Mouse (Mus musculus): ENCODE measurements around the gene Ttc7b.

Gene Ttc7b

DNA sequence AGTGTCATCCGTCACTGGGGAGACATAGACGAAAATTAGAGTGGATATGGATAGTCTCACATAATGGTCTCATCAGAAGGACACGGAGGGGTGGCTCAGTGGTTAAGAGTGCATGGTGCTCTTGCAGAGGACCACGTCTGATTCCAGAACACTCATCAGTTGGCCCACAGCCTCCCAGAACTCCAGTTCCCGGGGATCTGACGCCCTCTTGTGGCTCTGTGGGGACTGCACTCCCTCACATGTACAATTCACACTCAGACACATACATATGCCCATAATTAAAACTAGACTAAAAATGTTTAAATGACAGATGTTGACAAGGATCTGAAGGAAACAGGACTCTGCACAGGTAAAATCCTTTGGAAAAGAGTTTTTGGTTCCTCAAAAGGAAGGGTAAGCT lies 34.4 kb downstream of the Ttc7b start:
- no peak for DNase-seq

- no peak for DNase-seq
Measured at GRCm38 (mm10) chr12:100483054-100483453, 37.6 kb downstream of the Ttc7b start.

DNA sequence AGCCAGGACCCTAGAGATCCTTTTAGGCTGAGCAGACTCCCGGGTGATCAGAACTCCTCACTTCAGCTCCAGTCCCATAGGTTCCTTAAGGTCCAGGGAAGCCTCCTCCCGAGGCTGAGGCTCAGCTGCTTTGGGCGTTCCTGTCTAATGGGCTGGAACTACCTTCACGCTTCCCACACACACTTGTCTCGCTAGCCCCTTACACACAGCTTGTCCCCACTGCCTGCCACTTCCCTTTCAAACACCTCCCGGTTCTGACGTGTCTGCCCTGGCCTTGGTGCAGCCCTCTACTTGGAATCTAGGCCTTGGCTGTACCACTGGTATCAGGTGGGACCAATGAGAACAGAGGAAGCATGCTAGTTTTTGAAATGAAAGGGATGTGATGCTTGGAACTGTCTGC lies 38.4 kb downstream of the Ttc7b start:
- DNase-seq: no peak

DNA sequence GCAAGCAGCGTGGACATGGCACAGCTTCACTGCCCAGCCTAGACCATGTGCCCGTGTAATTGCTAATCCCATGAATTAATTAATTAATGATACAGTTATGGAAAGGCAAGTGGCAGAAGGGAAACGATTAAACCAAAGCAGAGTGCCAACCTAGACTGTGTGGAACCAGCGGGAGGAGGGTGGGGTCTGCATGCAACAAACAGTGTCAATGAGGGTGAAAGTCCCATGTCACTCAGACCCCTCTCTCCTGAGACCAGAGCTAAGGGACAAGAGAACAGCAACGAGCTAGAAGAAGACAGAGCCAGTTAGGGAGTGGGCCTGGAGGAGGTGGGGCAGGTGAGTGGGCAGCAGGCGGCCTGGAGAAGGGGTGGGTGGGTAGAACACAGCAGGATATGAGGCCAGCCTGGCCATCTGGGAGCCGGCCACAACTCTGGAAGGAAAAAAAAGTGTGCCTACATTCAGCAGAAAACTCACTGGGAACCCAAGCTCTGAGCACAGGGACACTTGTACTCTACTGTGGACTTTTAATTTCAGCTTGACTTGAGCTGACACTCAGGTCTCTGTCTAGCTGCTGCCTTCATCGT lies 39.1 kb downstream of the Ttc7b start:
- DNase-seq: no peak

DNA sequence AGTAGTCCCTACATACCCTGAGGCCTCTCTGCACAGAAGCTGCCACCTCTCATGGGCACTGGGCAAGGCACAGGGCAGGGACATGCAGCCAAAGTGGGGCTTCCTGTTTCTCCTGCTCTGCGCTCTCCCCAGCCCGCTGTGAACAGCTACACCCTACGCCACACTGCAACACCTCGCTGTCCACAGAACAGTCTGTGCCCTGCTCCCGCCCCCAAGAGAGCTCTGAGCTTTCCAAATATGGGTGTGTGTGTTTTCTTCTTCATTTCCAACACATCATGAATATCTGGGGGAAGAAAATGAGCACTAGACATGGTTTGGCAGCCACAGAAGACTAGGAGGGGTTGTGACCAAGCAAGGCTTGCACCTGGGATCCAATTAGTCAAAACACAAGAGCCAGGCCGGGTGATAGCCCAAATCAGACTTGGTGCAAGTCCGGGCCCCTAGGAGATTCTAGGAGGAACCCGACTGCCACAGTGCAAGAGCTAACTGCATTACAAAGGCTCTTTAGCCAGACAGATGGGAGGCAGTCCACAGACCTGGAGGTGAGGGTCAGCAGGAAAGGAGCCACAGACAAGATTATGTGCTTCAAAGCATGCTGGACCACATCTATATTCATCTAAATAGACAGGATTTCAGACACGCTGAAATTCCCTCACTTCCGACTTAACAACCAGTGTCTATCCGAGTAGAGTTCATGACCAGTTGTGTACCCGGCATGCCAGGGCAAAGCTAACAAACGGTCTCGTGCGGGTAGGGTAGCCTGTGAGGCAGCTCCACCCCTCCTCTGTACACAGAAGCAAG lies 39.8 kb downstream of the Ttc7b start:
- DNase-seq: peak; percentile 93

GRCm38 (mm10) chr12:100479892-100480621 lies 40.6 kb downstream of the Ttc7b start:
- DNase-seq: peak; percentile 94

- no peak for DNase-seq
Measured at GRCm38 (mm10) chr12:100479270-100479869, 41.3 kb downstream of the Ttc7b start.

GRCm38 (mm10) chr12:100478615-100479014 lies 42.0 kb downstream of the Ttc7b start:
- peak; percentile 85 for DNase-seq

- DNase-seq: peak; percentile 72
Measured at GRCm38 (mm10) chr12:100478151-100478550, 42.5 kb downstream of the Ttc7b start.

DNA sequence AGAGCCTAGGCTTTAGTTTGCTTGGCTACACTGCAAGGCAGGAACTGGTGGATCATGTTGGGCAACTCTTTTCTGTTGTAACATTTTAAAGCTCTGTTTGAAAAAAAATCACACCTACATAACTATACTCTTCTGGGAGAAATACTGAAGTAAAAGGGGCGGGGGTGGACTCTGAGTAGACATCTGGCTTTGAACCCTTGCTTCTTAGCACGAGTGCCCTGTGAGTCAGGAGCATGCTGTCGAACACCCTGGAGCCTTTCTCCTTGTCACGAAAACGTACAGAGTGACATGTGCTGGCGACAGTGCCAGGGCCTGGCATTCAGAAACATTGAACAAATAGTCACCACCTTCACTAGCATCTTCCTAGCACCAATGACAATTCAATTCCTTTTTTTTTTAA lies 43.2 kb downstream of the Ttc7b start:
- no peak for DNase-seq

DNA sequence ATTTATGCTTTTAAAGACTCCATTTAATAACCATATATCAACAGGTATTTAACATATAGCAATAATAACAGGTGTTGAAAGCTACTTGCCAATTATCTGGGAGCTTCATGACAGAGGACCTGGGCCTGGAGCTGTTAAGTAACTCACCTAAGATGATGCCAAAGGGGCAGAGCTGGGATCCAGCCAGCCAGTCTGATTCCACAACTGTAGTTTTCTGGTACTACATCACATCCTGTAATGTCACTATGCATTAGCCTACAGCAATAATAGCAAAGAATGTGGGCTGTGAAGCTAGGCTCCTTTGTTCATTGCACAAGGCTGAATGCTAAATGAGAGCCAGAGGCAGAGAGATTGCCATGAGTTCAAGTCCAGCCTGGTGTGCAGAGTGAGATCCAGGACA lies 44.3 kb downstream of the Ttc7b start:
- no peak for DNase-seq

DNA sequence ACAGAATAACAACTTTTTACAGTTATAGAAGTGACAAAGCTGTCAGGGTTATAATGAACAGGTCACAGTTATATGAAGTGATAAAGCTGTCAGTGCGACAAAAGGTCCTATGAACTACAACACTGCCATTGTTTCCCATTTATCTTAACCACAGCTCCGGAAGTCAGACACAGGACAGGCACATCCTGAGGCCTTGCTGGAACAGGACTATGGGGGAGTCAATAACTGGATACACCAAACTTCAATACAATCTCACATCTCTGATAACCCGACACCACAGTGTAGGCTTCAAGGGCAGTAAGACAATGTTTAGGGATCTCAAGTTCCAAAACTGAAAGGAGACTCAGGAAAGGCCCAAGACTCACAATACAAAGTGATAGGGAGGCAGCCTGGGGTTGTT lies 45.1 kb downstream of the Ttc7b start:
- peak; percentile 91 for DNase-seq

- no peak for DNase-seq
Measured at GRCm38 (mm10) chr12:100474661-100475321, 45.8 kb downstream of the Ttc7b start.

- DNase-seq: peak; percentile 91
Measured at GRCm38 (mm10) chr12:100470295-100470694, 50.3 kb downstream of the Ttc7b start.

- DNase-seq: no peak
Measured at GRCm38 (mm10) chr12:100469503-100470293, 50.9 kb downstream of the Ttc7b start.

DNA sequence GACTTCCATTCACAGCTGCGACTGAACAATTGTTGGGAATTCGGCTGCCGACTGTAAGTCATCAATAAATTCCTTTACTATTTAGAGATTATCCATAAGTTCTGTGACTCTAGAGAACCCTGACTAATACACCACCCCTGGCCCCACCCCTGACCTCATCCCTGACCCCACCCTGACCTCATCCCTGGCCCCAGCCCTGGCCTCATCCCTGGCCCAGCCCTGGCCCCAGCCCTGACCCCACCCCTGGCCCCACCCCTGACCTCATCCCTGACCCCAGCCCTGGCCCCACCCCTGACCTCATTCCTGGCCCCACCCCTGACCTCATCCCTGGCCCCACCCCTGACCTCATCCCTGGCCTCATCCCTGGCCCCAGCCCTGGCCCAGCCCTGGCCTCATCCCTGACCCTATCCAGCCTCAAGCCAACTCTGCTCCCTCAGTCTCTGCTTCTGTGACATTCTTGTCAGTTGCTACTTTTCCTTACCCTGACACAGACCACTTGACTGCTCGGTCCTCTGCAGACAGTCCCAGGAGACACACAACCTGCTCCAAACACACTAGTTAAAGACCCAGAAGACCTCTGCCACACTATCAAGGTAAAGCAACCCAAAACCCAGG lies 55.4 kb downstream of the Ttc7b start:
- DNase-seq: peak; percentile 83

GRCm38 (mm10) chr12:100457701-100458100 lies 62.9 kb downstream of the Ttc7b start:
- peak; percentile 56 for DNase-seq

DNA sequence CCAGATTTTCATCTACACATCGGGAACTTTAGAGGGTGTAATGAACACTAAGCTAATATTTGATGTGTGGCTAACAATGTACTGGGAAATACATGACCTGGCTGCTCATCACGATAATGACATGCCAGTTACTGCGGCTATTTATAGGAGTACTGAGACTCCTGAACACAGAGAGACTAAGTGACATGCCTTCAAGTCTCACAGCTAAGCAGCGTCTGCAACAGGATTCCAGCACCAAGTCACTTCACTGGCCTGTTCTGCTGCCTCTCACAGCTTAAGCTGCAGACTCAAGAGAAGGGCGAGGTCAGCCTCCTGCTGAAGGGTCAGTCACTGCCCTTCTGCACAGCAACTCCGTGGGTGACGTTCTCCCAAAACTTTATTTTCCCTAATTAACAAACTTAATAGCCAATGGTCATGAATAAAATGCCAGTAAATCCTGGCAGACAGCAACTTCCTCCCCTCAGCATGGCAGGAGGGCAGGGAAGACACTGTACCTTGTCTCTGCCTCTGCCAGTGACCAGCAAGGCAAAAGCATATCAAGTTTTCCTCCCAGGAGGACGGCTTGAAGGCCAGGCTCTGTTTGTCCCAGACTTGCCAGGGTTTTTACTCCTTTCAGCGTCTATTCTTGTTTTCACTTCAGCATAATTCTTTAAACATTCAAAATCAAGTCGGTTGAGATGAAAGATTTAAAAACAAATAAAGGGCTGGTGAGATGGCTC lies 64.2 kb downstream of the Ttc7b start:
- DNase-seq: peak; percentile 73

GRCm38 (mm10) chr12:100455453-100455852 lies 65.2 kb downstream of the Ttc7b start:
- peak; percentile 95 for DNase-seq

DNA sequence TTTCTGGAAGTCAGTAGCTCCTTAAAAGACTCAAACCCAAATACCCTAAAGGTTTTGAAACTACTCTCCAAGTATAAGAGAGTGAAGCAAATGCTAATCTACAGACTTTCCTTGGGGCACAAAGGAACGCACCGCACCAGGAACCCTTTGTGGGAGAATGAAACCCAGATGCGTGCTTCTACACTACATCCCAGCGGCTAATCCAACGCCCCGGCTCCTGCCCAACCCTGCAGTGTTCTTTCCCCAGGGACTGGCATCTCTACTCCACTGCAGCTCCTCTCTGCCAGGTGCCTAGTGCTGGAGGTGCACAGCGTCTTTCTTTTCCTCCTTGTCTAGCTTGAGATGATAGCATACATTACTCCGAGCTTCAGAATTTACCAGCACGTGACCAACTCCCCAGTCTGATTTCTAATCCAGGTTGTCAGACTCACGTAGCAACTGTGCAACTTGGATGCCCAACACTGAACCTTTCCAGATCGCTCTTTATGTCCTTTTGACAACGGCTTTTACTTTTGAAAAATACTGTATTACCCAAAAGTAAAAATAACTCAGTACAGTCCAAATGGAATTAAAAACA lies 72.8 kb downstream of the Ttc7b start:
- peak; percentile 82 for DNase-seq

DNA sequence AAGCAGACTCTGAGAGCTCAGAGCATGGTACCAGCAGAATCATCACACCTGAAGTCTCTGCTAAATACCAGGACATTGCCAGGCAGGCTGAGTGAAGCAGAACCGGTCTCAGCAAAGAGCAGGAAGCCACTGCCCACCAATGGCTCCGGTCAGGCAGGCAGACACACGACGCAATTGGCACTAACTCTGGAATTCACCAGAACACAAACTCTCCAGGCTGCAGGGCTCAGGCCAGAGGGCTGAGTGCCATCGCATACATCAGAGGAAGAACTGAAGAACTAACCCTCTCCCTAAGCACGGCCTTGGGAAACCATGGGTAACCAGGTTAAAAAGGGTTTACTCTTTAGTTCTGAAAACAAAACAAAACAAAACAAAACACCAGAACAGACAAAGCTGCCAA lies 73.5 kb downstream of the Ttc7b start:
- DNase-seq: peak; percentile 94
